ENCODE assay signal across 21 mouse cellular contexts in the genomic region with DNA sequence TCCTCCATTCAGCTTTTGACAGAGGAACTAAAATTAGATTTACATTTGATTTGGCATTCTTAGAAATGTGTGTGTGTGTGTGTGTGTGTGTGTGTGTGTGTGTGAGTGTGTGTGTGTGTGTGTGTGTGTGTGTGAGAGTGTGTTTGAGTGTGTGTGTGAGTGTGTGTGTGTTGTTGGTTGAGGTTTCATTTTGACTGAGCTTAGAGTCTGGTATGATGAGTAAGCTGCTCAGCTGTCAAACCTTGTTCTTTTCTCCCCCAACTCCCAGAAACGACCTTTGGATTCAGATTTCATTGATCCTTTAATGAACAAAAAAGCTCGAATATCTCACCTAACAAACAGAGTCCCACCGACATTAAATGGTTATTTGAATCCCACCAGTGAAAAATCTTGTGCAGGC. TPM values are rescaled to one million over a fixed set of nuclear protein-coding genes. Genes with fewer than 3 reads are reported as not detected.
DNase-seq lines count a peak whose midpoint lies in the region; ATAC-seq and TF ChIP-seq lines count a peak whose summit lies in the region.
"Had no signal": no experiment of that assay in that cellular context is flagged by ENCODE, and none has a peak within 500 bp of the region (broad histone marks: within the 10 kb centered on the region; RNA-seq: fewer than 3 reads in every experiment).

No protein-coding gene starts in this region.

- no peak overlapping the region for H3K9ac ChIP-seq in liver, adult 2 months (ENCODE audit: low read depth, low read length)
- H3K9ac ChIP-seq in midbrain, embryonic 11.5 days (ENCODE audit: low read length): no peak overlapping the region
- no peak overlapping the region for H3K9ac ChIP-seq in liver, postnatal 0 days (replicated peaks)
- H3K9ac ChIP-seq: embryonic facial prominence, embryonic 12.5 days; forebrain, embryonic 13.5 days; forebrain, embryonic 15.5 days had no signal

- H3K4me1 ChIP-seq in liver, adult 2 months (ENCODE audit: control insufficient read depth, insufficient read depth, low read length): peaks cover 13% of the 10 kb centered on the region
- H3K4me1 ChIP-seq in midbrain, embryonic 10.5 days: peaks cover 46% of the 10 kb centered on the region
- peaks cover 17% of the 10 kb centered on the region for H3K4me1 ChIP-seq in midbrain, embryonic 11.5 days (ENCODE audit: control insufficient read depth, insufficient read depth, low read length)
- H3K4me1 ChIP-seq in liver, postnatal 0 days (ENCODE audit: insufficient read depth): peaks cover 6% of the 10 kb centered on the region; the same call in 1 of the 2 replicates
- H3K4me1 ChIP-seq: forebrain, embryonic 15.5 days had no signal

- no peaks in the 10 kb centered on the region for H3K9me3 ChIP-seq in midbrain, embryonic 10.5 days (replicated peaks)
- H3K9me3 ChIP-seq in midbrain, embryonic 11.5 days (ENCODE audit: control insufficient read depth, low read length): no peaks in the 10 kb centered on the region
- H3K9me3 ChIP-seq in liver, postnatal 0 days (ENCODE audit: low read length): no peaks in the 10 kb centered on the region
- H3K9me3 ChIP-seq: embryonic facial prominence, embryonic 10.5 days; embryonic facial prominence, embryonic 12.5 days; forebrain, embryonic 13.5 days; forebrain, embryonic 15.5 days; G1E had no signal

- H3K79me2 ChIP-seq in liver, adult 2 months (ENCODE audit: control insufficient read depth, insufficient read depth, low read length): no peaks in the 10 kb centered on the region; the same call in 1 of the 2 replicates

- no peak overlapping the region for H3K4me3 ChIP-seq in liver, adult 2 months (ENCODE audit: insufficient read depth, low read depth, low read length)
- H3K4me3 ChIP-seq in midbrain, embryonic 10.5 days: no peak overlapping the region
- H3K4me3 ChIP-seq in midbrain, embryonic 11.5 days (ENCODE audit: low read depth, low read length): no peak overlapping the region
- H3K4me3 ChIP-seq in liver, postnatal 0 days (ENCODE audit: low read depth, low read length): no peak overlapping the region
- H3K4me3 ChIP-seq: embryonic facial prominence, embryonic 10.5 days; embryonic facial prominence, embryonic 12.5 days; forebrain, embryonic 13.5 days; forebrain, embryonic 15.5 days had no signal

- TF ChIP-seq EP300 in liver, postnatal 0 days (IDR thresholded peaks at IDR 0.05; ENCODE audit: low read depth): no peak

- peaks cover 59% of the 10 kb centered on the region for H3K36me3 ChIP-seq in liver, adult 2 months (ENCODE audit: control insufficient read depth, insufficient read depth, low read length)
- 0 out of 2 replicates have a peak, but pooled peaks cover 6% of the 10 kb centered on the region for H3K36me3 ChIP-seq in midbrain, embryonic 10.5 days
- H3K36me3 ChIP-seq in midbrain, embryonic 11.5 days (ENCODE audit: control insufficient read depth, insufficient read depth, low read length): no peaks in the 10 kb centered on the region
- peaks cover 63% of the 10 kb centered on the region for H3K36me3 ChIP-seq in liver, postnatal 0 days (replicated peaks; ENCODE audit: insufficient read depth, low read length)
- H3K36me3 ChIP-seq: embryonic facial prominence, embryonic 10.5 days; embryonic facial prominence, embryonic 12.5 days; forebrain, embryonic 15.5 days had no signal

- H3K27me3 ChIP-seq in liver, adult 2 months (ENCODE audit: control insufficient read depth, insufficient read depth, low read length): no peaks in the 10 kb centered on the region
- no peaks in the 10 kb centered on the region for H3K27me3 ChIP-seq in midbrain, embryonic 10.5 days (ENCODE audit: low read depth, poor library complexity, severe bottlenecking)
- H3K27me3 ChIP-seq in midbrain, embryonic 11.5 days (ENCODE audit: control insufficient read depth, insufficient read depth, low read length): no peaks in the 10 kb centered on the region
- H3K27me3 ChIP-seq in liver, postnatal 0 days (ENCODE audit: insufficient read depth, low read length): no peaks in the 10 kb centered on the region
- H3K27me3 ChIP-seq: embryonic facial prominence, embryonic 12.5 days; forebrain, embryonic 13.5 days; forebrain, embryonic 15.5 days; Patski had no signal

- H3K27ac ChIP-seq in liver, adult 2 months (replicated peaks; ENCODE audit: insufficient read depth, low read depth, low read length): no peak overlapping the region
- peak overlapping the region; percentile 15; the same call in 1 of the 2 replicates for H3K27ac ChIP-seq in midbrain, embryonic 10.5 days (replicated peaks)
- no peak overlapping the region for H3K27ac ChIP-seq in midbrain, embryonic 11.5 days (ENCODE audit: low read depth, low read length)
- peak overlapping the region; percentile 55; the same call in 1 of the 2 replicates for H3K27ac ChIP-seq in liver, postnatal 0 days (ENCODE audit: low read depth)
- H3K27ac ChIP-seq: embryonic facial prominence, embryonic 10.5 days; embryonic facial prominence, embryonic 12.5 days; forebrain, embryonic 13.5 days; forebrain, embryonic 15.5 days had no signal

- ATAC-seq in midbrain, embryonic 11.5 days (ENCODE audit: low FRiP score): no peak
- no peak for ATAC-seq in liver, postnatal 0 days
- ATAC-seq: activated CD4-positive, CD25-positive, alpha-beta regulatory T cell, adult 4 months; forebrain, embryonic 13.5 days; forebrain, embryonic 15.5 days; Patski had no signal

- DNase-seq in liver, adult 2 months (ENCODE audit: extremely low read depth, low read depth, low spot score): peak; percentile 51
- DNase-seq in liver: no peak
- no peak for DNase-seq in midbrain, embryonic 10.5 days (ENCODE audit: low spot score)
- DNase-seq in midbrain, embryonic 11.5 days (ENCODE audit: low spot score, missing footprints): no peak
- no peak for DNase-seq in liver, postnatal 0 days
- no peak for DNase-seq in thymus, postnatal 0 days (ENCODE audit: low spot score)
- DNase-seq: adrenal gland, adult 8-10 months; adrenal gland, postnatal 14 days; adrenal gland, postnatal 36 days; cerebellum, adult 11-12 months; cerebellum, adult 2 months; cerebellum, adult 9-10 months; cerebellum, postnatal 10 days; cerebellum, postnatal 25 days had no signal

- TF ChIP-seq POLR2A in liver, adult 2 months (IDR thresholded peaks at IDR 0.05; ENCODE audit: extremely low read depth, insufficient read depth, low read length): no peak

- 21% methylated on average over 3 of the region's 3 CpGs for WGBS in liver, adult 2 months
- 53% methylated on average over 3 of the region's 3 CpGs for WGBS in midbrain, embryonic 10.5 days
- WGBS in midbrain, embryonic 11.5 days: 59% methylated on average over 3 of the region's 3 CpGs
- 57% methylated on average over 3 of the region's 3 CpGs for WGBS in liver, postnatal 0 days (ENCODE audit: insufficient replicate concordance)

- H3K4me2 ChIP-seq in midbrain, embryonic 11.5 days: no peak overlapping the region
- no peak overlapping the region for H3K4me2 ChIP-seq in liver, postnatal 0 days (ENCODE audit: low read depth, low read length)
- H3K4me2 ChIP-seq: embryonic facial prominence, embryonic 12.5 days; forebrain, embryonic 13.5 days; forebrain, embryonic 15.5 days had no signal

- TF ChIP-seq CTCF in liver, adult 2 months (IDR thresholded peaks at IDR 0.05; ENCODE audit: low read depth, low read length): no peak
- TF ChIP-seq CTCF in liver, postnatal 0 days (IDR thresholded peaks at IDR 0.05; ENCODE audit: low read depth): no peak

RNA-seq across cellular contexts. Expression of a gene that starts 56.7 kb away (rescaled TPM):
- total RNA-seq in liver, adult 2 months (2014; rRNA removed): 35.8 and 48.2 TPM in 2 replicates
- 8.5 and 8.6 TPM in 2 replicates for polyA plus RNA-seq in liver, adult 2 months (2012; rRNA removed)
- 4.6 and 5.7 TPM in 2 replicates for polyA plus RNA-seq in midbrain, embryonic 10.5 days (2016; fragmentation: Nextera tagmentation; extraction: Ambion mirVana)
- 5.1 and 6.2 TPM in 2 replicates for polyA plus RNA-seq in midbrain, embryonic 11.5 days (2014; fragmentation: Nextera tagmentation; extraction: Ambion mirVana)
- polyA plus RNA-seq in liver, postnatal 0 days (2015; fragmentation: Nextera tagmentation; extraction: Ambion mirVana): 12.1 and 13.7 TPM in 2 replicates
- 4.8 and 5.3 TPM in 2 replicates for polyA plus RNA-seq in thymus, postnatal 0 days (2015; fragmentation: Nextera tagmentation; extraction: Ambion mirVana)

Comparison
In these comparisons a context has a peak if more than half of its experiments do, and no peak if none do; other contexts are left out.
1. H3K27ac ChIP-seq: peak in midbrain, embryonic 10.5 days (single experiment) and liver, postnatal 0 days (single experiment); none in liver, adult 2 months (single experiment) and midbrain, embryonic 11.5 days (single experiment).